Mouse (Mus musculus) gastrocnemius, postnatal 14 days (tissue): ENCODE results near the gene Gm11027. TPM values are rescaled to one million over a fixed set of nuclear protein-coding genes. Genes with fewer than 3 reads are reported as not detected.

Source experiments
- microRNA-seq, 2 experiments: library from miRNA; unstranded; fragments of <30 nt; microRNA quantifications; one replicate each; pipeline ENCODE4 v1.2.0; 2021
- total RNA-seq, 2 experiments: library from RNA; stranded (reverse); gene quantifications; 2 replicates each; pipeline ENCODE4 v1.2.3; 2021

The Gm11027 gene
- total RNA-seq, 2 experiments from 2014 or later: not detected

Small RNA genes lying within 50 kb of the gene (microRNA-seq; reads per million reads assigned to microRNA genes)
- gene Gm23190: 0 reads per million in 2 experiments

Other genes with a start within 250 kb of the Gm11027 start
- 10 to 100 TPM; 23.0 to 23.4 TPM for gene Zfp386, start 227.7 kb upstream of the Gm11027 start, total RNA-seq
- gene Vipr2, start 197.7 kb upstream of the Gm11027 start, total RNA-seq: 1 to 10 TPM; 2.4 to 5.5 TPM
- gene Wdr60, start 12.4 kb upstream of the Gm11027 start, total RNA-seq: 1 to 10 TPM; 5.4 to 5.6 TPM
- 10 to 100 TPM; 21.2 to 22.8 TPM for gene Esyt2, start 5.8 kb downstream of the Gm11027 start, total RNA-seq
- gene Ncapg2, start 130.0 kb downstream of the Gm11027 start, total RNA-seq: 1 to 10 TPM; 4.2 to 4.3 TPM
- not detected for gene Ptprn2, start 210.3 kb downstream of the Gm11027 start, total RNA-seq